Mouse (Mus musculus) embryonic facial prominence, embryonic 12.5 days (tissue): ENCODE measurements around the gene Zfand2a. TPM values are rescaled to one million over a fixed set of nuclear protein-coding genes. Genes with fewer than 3 reads are reported as not detected.

Source experiments
- ATAC-seq: fragments of 200-750 bp; cut with Nextera tagmentation; 2 replicates; pipeline ENCODE4 v1.8.0; 2017; ENCODE audit not compliant: insufficient number of reproducible peaks, insufficient read depth, low FRiP score, low TSS enrichment
- H3K27ac ChIP-seq: fragments of 300-500 bp; sonication (generic); 2 replicates; pipeline ENCODE4 v1.5.1; 2016; ENCODE audit warnings: mild to moderate bottlenecking
- H3K27me3 ChIP-seq: fragments of 300-500 bp; sonication (generic); 2 replicates; pipeline ENCODE4 v1.6.1; 2016; ENCODE audit warnings: mild to moderate bottlenecking, moderate library complexity
- H3K36me3 ChIP-seq: fragments of 300-500 bp; sonication (generic); 2 replicates; pipeline ENCODE4 v1.6.1; 2016; ENCODE audit warnings: mild to moderate bottlenecking
- H3K4me1 ChIP-seq: fragments of 300-500 bp; sonication (generic); 2 replicates; pipeline ENCODE4 v1.6.1; 2016
- H3K4me2 ChIP-seq: fragments of 300-500 bp; sonication (generic); replicated peaks from 2 replicates; pipeline ENCODE4 v1.6.1; 2016; ENCODE audit warnings: mild to moderate bottlenecking, moderate library complexity
- H3K4me3 ChIP-seq: fragments of 300-500 bp; sonication (generic); 2 replicates; pipeline ENCODE4 v1.5.1; 2016; ENCODE audit warnings: mild to moderate bottlenecking
- H3K9ac ChIP-seq: fragments of 300-500 bp; sonication (generic); 2 replicates; pipeline ENCODE4 v1.6.1; 2016; ENCODE audit warnings: mild to moderate bottlenecking, moderate library complexity
- H3K9me3 ChIP-seq: fragments of 300-500 bp; sonication (generic); 2 replicates; pipeline ENCODE4 v1.6.1; 2016; ENCODE audit warnings: mild to moderate bottlenecking, moderate library complexity
- WGBS: fragments of 180-500 bp; shearing (Covaris S2); methylation state at CpG from one replicate; pipeline ENCODE4 v1.1.7; 2016; 5-methylcytosine and 5-hydroxymethylcytosine counted together
- polyA plus RNA-seq: library from polyadenylated mRNA; unstranded; fragments of >200 nt; fragmentation: Nextera tagmentation; extraction: Ambion mirVana; gene quantifications from 2 replicates; pipeline ENCODE4 v1.2.1, GENCODE M21; 2016

The Zfand2a gene
- polyA plus RNA-seq, 1 experiment from 2014 or later, result 9.9 TPM

DNA sequence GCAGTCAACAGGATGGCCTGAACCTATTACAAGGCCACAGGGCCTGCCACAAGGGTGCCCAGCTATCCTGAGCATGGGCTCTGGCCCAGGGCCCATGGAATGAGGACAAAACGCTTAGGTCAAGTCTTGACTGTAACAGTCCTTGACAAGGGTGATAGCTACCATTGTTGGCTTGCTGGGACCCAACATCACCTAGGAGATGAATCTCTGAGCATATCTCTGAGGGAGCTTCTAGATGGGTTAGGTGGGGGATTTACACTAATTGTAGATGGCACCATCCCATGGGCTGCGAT, 42.7 kb downstream of the Zfand2a start:
- no peaks in the 10 kb centered on the region for H3K36me3 ChIP-seq
- H3K4me3 ChIP-seq, result no peak overlapping the region
- H3K4me2 ChIP-seq, result no peak overlapping the region
- no peak overlapping the region for H3K9ac ChIP-seq
- no peaks in the 10 kb centered on the region for H3K27me3 ChIP-seq
- H3K9me3 ChIP-seq, result no peaks in the 10 kb centered on the region
- H3K27ac ChIP-seq, result no peak overlapping the region
- WGBS, result 85% methylated on average over 2 of the region's 2 CpGs
- H3K4me1 ChIP-seq, result no peaks in the 10 kb centered on the region
- no peak for ATAC-seq

DNA sequence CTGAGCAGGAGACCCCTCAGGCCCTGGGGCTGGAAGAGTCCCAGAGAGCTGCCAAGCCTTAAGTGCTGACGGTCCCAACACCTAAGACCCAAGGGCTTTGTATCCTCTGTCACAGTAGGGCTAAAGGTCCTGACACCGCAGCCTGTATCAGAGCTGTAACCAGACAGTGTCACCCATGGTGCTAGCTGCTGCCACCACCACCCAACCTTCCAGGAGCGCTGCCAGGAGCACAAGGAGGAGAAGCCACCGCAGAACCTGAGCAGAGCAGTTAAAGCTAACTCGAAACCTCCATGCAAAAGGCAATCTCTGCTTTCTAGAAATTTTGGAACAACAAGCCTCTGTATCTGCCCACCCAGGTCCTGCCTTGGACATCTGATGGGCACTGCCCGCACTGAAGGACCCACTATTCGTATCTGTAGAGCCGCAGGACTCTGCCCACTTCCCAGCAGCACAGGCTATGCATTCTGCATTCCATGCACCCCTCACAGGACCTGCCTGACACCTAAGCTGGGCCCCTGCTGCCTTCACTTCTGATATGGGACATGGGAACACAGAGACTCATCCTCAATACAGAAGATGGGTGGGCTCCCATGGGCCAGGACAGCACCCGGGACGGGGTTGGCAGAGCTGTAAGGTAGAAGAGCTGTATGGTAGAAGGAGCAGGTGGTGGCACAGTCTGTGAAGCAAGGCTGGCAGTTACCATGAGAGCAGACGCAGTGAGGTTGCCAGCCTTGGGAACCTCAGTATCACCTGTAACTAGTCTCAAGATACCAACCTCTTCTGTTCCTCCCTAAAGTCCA, 43.2 kb downstream of the Zfand2a start:
- WGBS, result 89% methylated on average over 11 of the region's 11 CpGs
- ATAC-seq, result no peak

DNA sequence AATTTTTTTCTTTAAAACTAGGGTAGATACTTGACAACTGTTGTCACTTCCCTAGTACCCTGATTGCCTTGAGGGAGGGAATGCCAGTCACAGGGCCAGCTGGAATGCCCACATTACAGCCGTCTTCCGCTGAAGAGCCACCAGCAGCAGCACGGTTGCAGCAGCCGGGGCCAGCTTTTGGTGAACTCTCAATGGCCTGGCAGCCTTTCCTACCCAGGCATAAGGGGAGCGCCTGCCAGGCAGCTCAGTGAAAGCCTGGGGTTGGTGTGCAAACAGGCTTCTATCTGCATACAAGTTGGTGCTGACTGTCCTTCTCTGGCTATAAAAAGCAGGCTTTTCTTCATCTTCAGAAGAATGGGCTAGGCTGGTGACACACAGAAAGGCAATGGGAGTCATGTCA, 43.9 kb downstream of the Zfand2a start:
- H3K4me2 ChIP-seq, result no peak overlapping the region
- no peak overlapping the region for H3K9ac ChIP-seq
- 0 out of 2 replicates have a peak, but pooled peaks cover under 1% of the 10 kb centered on the region for H3K4me1 ChIP-seq
- no peaks in the 10 kb centered on the region for H3K27me3 ChIP-seq
- 89% methylated on average over 5 of the region's 5 CpGs for WGBS
- H3K27ac ChIP-seq, result no peak overlapping the region
- H3K9me3 ChIP-seq, result no peaks in the 10 kb centered on the region
- H3K4me3 ChIP-seq, result no peak overlapping the region
- no peak for ATAC-seq
- no peaks in the 10 kb centered on the region for H3K36me3 ChIP-seq

More for the DNA sequence above, 43.2 kb downstream of the Zfand2a start:
- no peaks in the 10 kb centered on the region for H3K4me1 ChIP-seq
- H3K27ac ChIP-seq, result no peak overlapping the region
- no peak overlapping the region for H3K4me2 ChIP-seq
- no peaks in the 10 kb centered on the region for H3K36me3 ChIP-seq
- no peak overlapping the region for H3K4me3 ChIP-seq
- no peaks in the 10 kb centered on the region for H3K27me3 ChIP-seq
- H3K9ac ChIP-seq, result no peak overlapping the region
- no peaks in the 10 kb centered on the region for H3K9me3 ChIP-seq

GRCm38 (mm10) chr5:139438440-139438839, 45.9 kb downstream of the Zfand2a start:
- H3K36me3 ChIP-seq, result no peaks in the 10 kb centered on the region
- ATAC-seq, result no peak
- H3K9ac ChIP-seq, result no peak overlapping the region
- H3K4me3 ChIP-seq, result no peak overlapping the region
- H3K9me3 ChIP-seq, result no peaks in the 10 kb centered on the region
- H3K4me2 ChIP-seq, result no peak overlapping the region
- peaks cover 9% of the 10 kb centered on the region; the same call in 1 of the 2 replicates for H3K4me1 ChIP-seq
- H3K27me3 ChIP-seq, result no peaks in the 10 kb centered on the region
- H3K27ac ChIP-seq, result no peak overlapping the region; the same call in 1 of the 2 replicates
- WGBS, result 91% methylated on average over 12 of the region's 12 CpGs

- no peaks in the 10 kb centered on the region for H3K36me3 ChIP-seq
- ATAC-seq, result no peak
- no peak overlapping the region for H3K4me3 ChIP-seq
- WGBS, result 98% methylated on average over 4 of the region's 4 CpGs
- H3K27ac ChIP-seq, result no peak overlapping the region
- H3K4me1 ChIP-seq, result peaks cover 9% of the 10 kb centered on the region; the same call in 1 of the 2 replicates
- no peaks in the 10 kb centered on the region for H3K27me3 ChIP-seq
- H3K9me3 ChIP-seq, result no peaks in the 10 kb centered on the region
- no peak overlapping the region for H3K4me2 ChIP-seq
- no peak overlapping the region for H3K9ac ChIP-seq
These were observed 46.6 kb downstream of the Zfand2a start for GRCm38 (mm10) chr5:139437769-139438168.

GRCm38 (mm10) chr5:139434940-139435339, 49.4 kb downstream of the Zfand2a start:
- 66% methylated on average over 8 of the region's 8 CpGs for WGBS
- Histone ChIP-seq H3K9ac (0 out of 2 replicates have a peak overlapping the region, but pooled peaks have one; percentile 1), H3K9me3 (no peaks in the 10 kb centered on the region), H3K27ac (no peak overlapping the region), H3K27me3 (no peaks in the 10 kb centered on the region), H3K4me2 (no peak overlapping the region), H3K4me3 (no peak overlapping the region), H3K36me3 (no peaks in the 10 kb centered on the region), H3K4me1 (peaks cover 15% of the 10 kb centered on the region)
- ATAC-seq, result no peak

DNA sequence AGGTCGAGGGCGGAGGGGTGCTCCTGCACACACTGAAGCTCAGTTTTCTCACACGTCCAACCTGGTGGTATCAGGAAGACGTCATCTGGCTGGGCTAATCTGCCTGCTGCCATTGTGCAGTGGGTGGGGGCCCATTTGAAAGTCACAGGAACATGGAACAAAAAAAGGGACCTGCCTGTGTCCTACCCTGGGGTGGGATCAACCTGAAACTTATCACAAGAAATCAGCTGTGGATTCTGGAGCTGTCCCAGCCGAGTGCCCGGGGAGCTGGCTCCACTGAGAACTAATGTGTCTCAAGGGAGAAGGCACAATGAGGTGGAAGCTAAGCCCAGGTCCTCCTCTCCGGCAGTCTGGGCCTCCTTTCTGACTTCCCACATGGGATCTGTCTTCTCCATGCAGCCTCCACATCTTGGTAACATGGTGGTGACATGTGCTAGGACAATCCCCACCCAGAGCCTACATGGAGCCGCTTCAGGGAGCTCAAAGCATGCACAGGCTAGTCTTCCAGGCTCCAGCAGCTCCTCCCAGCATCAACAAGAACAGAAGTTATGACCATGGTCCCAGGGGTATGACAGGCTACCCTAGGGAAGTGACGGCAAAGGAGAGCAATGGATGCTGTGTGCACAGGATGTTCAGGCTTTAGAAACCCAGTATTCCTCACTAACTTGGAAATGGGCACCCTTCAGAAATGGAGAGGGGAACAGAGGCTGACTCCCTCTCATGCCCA, 50.3 kb downstream of the Zfand2a start:
- no peak overlapping the region for H3K27ac ChIP-seq

GRCm38 (mm10) chr5:139432747-139433508, 51.4 kb downstream of the Zfand2a start:
- WGBS, result 66% methylated on average over 7 of the region's 7 CpGs
- Histone ChIP-seq H3K4me3 (no peak overlapping the region), H3K27ac (no peak overlapping the region), H3K27me3 (no peaks in the 10 kb centered on the region), H3K4me1 (peaks cover 21% of the 10 kb centered on the region), H3K9me3 (no peaks in the 10 kb centered on the region), H3K36me3 (no peaks in the 10 kb centered on the region), H3K9ac (no peak overlapping the region), H3K4me2 (no peak overlapping the region)
- no peak for ATAC-seq

More for the DNA sequence above, 50.3 kb downstream of the Zfand2a start:
- no peak overlapping the region for H3K4me3 ChIP-seq
- no peaks in the 10 kb centered on the region for H3K9me3 ChIP-seq
- 80% methylated on average over 9 of the region's 9 CpGs for WGBS
- H3K4me2 ChIP-seq, result no peak overlapping the region
- H3K27me3 ChIP-seq, result no peaks in the 10 kb centered on the region
- H3K9ac ChIP-seq, result no peak overlapping the region
- ATAC-seq, result no peak
- no peaks in the 10 kb centered on the region for H3K36me3 ChIP-seq
- peaks cover 21% of the 10 kb centered on the region for H3K4me1 ChIP-seq

DNA sequence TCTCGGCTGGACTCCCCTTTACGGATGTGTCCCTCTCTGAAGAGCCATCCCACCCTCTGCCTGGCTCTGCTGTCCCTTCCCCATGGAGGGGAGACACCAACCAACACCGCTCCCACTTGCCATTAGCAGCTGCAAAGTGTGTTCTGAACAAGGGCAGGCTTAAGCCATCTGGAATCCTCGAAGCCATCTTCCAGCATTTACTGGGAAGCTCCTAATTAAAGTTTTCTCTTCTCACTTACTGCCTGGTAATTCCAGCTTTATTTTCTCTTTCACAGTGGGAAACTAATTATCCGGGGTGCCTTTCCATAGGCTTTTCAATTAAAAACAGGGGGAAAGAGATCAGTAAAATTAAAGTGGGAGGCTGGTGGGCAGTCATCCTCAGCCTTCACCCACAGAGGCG, 52.0 kb downstream of the Zfand2a start:
- ATAC-seq, result no peak
- H3K4me3 ChIP-seq, result no peak overlapping the region
- no peaks in the 10 kb centered on the region for H3K9me3 ChIP-seq
- no peaks in the 10 kb centered on the region for H3K27me3 ChIP-seq
- no peak overlapping the region for H3K4me2 ChIP-seq
- no peak overlapping the region for H3K27ac ChIP-seq
- no peaks in the 10 kb centered on the region for H3K36me3 ChIP-seq
- 61% methylated on average over 6 of the region's 6 CpGs for WGBS
- no peak overlapping the region for H3K9ac ChIP-seq
- peaks cover 21% of the 10 kb centered on the region for H3K4me1 ChIP-seq

DNA sequence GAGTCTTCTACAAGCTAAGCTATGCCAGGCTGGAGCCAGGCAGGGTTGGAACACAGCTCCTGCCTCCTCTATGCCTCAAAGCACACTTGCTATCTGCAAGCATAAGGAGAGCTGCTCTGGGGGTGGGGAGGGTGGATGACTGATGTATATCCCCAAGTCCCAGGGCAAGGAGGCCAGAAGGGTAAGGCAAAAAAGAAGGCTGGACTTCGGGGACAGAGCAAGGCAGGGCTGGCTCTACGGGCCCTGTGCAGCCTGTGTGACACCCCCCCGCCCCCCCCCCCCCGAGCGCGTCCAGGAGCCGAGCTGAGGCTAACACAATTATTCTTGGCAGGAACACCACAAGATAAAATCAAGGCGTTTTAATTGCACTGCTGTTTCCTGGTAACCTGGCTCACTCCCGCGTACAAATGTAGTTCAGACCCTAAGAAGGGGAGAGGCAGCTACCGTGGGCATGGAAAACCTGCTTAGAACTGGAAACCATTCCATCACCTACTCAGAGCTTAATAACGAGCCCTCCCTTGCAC, 54.5 kb downstream of the Zfand2a start:
- Histone ChIP-seq H3K9me3 (no peaks in the 10 kb centered on the region), H3K27ac (no peak overlapping the region), H3K9ac (no peak overlapping the region), H3K4me2 (no peak overlapping the region), H3K4me3 (no peak overlapping the region), H3K4me1 (peaks cover 15% of the 10 kb centered on the region), H3K36me3 (peaks cover 5% of the 10 kb centered on the region; the same call in 1 of the 2 replicates), H3K27me3 (no peaks in the 10 kb centered on the region)
- ATAC-seq, result no peak
- WGBS, result 39% methylated on average over 12 of the region's 12 CpGs

DNA sequence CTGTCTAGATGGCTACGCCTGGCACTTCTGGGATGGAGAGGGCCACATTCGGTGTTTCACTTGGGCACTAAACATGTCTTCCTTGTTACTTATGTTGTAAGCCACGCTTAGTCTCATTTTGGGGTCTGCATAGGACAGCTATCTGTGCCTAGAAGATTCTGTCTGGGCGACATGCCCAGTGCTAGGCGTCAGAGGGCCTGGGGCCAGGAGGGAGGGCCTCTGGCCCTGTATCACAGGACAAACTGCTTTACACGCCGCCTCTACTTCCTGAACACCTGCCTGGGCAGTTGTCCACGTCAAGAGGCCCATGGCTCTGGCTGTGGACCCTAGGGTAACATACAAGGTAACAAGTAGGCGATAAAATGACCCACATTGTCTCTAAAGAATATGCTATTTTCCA, 56.4 kb downstream of the Zfand2a start:
- Histone ChIP-seq H3K4me1 (peaks cover 12% of the 10 kb centered on the region), H3K36me3 (peaks cover 5% of the 10 kb centered on the region; the same call in 1 of the 2 replicates), H3K9me3 (no peaks in the 10 kb centered on the region), H3K9ac (no peak overlapping the region), H3K4me2 (no peak overlapping the region), H3K27ac (no peak overlapping the region), H3K4me3 (no peak overlapping the region), H3K27me3 (no peaks in the 10 kb centered on the region)
- ATAC-seq, result no peak
- 89% methylated on average over 9 of the region's 9 CpGs for WGBS
